Mouse (Mus musculus) layer of hippocampus, postnatal 14 days (tissue): ENCODE measurements at regions not wholly inside any gene's neighbourhood (a gene's known extent, or its start where the extent isn't known, plus 50 kb on each side); places are given as distances from the start of the nearest gene placed in this dataset.

Source experiments
- DNase-seq, 2 experiments: peaks; one replicate each; pipeline ENCODE4 v3.0.0; 2021 to 2022; ENCODE audit warnings: low spot score in 2 of 2, mixed read lengths in 1 of 2

GRCm38 (mm10) chr4:54282934-54283333 lies 457.1 kb downstream of the Tmem38b start:
- DNase-seq = peak; percentile 26 to 69

- no peak for DNase-seq
Observed at GRCm38 (mm10) chr4:54313804-54314203, 488.0 kb downstream of the Tmem38b start.

GRCm38 (mm10) chr4:54324851-54325250 lies 499.0 kb downstream of the Tmem38b start:
- DNase-seq = no peak

GRCm38 (mm10) chr4:54328273-54328672 lies 502.4 kb downstream of the Tmem38b start:
- DNase-seq = peak; percentile 32 to 72

GRCm38 (mm10) chr4:54328711-54329427 lies 503.0 kb downstream of the Tmem38b start:
- DNase-seq = peak in 1 of 2 experiments; percentile 19

GRCm38 (mm10) chr4:54330686-54331085 lies 504.8 kb downstream of the Tmem38b start:
- no peak for DNase-seq

GRCm38 (mm10) chr4:54331588-54332211 lies 505.9 kb downstream of the Tmem38b start:
- no peak for DNase-seq

GRCm38 (mm10) chr4:54332261-54332660 lies 506.4 kb downstream of the Tmem38b start:
- no peak for DNase-seq

GRCm38 (mm10) chr4:54338556-54338955 lies 512.7 kb downstream of the Tmem38b start:
- DNase-seq = no peak

GRCm38 (mm10) chr4:54340106-54340505 lies 514.3 kb downstream of the Tmem38b start:
- DNase-seq = no peak

- DNase-seq = no peak
Observed at GRCm38 (mm10) chr4:54353657-54354390, 528.0 kb downstream of the Tmem38b start.

GRCm38 (mm10) chr4:54354391-54354726 lies 528.5 kb downstream of the Tmem38b start:
- peak in 1 of 2 experiments; percentile 26 for DNase-seq

GRCm38 (mm10) chr4:54355381-54356040 lies 529.7 kb downstream of the Tmem38b start:
- no peak for DNase-seq

- DNase-seq = no peak
Observed at GRCm38 (mm10) chr4:54356041-54356427, 530.2 kb downstream of the Tmem38b start.

GRCm38 (mm10) chr4:54370909-54371308 lies 545.1 kb downstream of the Tmem38b start:
- no peak for DNase-seq

GRCm38 (mm10) chr4:54371418-54371957 lies 545.6 kb downstream of the Tmem38b start:
- DNase-seq = no peak

- no peak for DNase-seq
Observed at GRCm38 (mm10) chr4:54373606-54374005, 547.8 kb downstream of the Tmem38b start.

GRCm38 (mm10) chr4:54374457-54374856 lies 548.6 kb downstream of the Tmem38b start:
- no peak for DNase-seq

- DNase-seq = no peak
Observed at GRCm38 (mm10) chr4:54387460-54387859, 557.4 kb upstream of the Zfp462 start.

GRCm38 (mm10) chr4:54391536-54392208 lies 553.2 kb upstream of the Zfp462 start:
- DNase-seq = no peak

- DNase-seq = no peak
Observed at GRCm38 (mm10) chr4:54406151-54406550, 538.7 kb upstream of the Zfp462 start.
